Mouse (Mus musculus): ENCODE measurements around the gene Coq4. TPM values are rescaled to one million over a fixed set of nuclear protein-coding genes. Genes with fewer than 3 reads are reported as not detected.

Gene Coq4
- polyA plus RNA-seq, 1 experiment from 2014 or later = 64.5 TPM

Small RNA genes within 50 kb of the gene (microRNA-seq; reads per million reads assigned to microRNA genes)
- gene Mir219a-2 (not detected), gene Mir219b (not detected)

Other genes with a start within 250 kb of the Coq4 start
- gene Rapgef1, start 167.8 kb upstream of the Coq4 start, polyA plus RNA-seq (2015; fragmentation: Nextera tagmentation; extraction: Ambion mirVana) = 7.9 and 8.1 TPM in 2 replicates
- 0.56 and 0.70 TPM in 2 replicates for gene Gm13420, start 35.8 kb upstream of the Coq4 start, polyA plus RNA-seq (2015; fragmentation: Nextera tagmentation; extraction: Ambion mirVana)
- gene Gm13547, start 28.2 kb upstream of the Coq4 start, polyA plus RNA-seq (2015; fragmentation: Nextera tagmentation; extraction: Ambion mirVana) = 0.66 TPM in 1 of 2 replicates, not detected in the other
- gene Trub2, start 1.0 kb downstream of the Coq4 start, polyA plus RNA-seq (2015; fragmentation: Nextera tagmentation; extraction: Ambion mirVana) = 37.5 and 38.0 TPM in 2 replicates
- 43.0 and 57.6 TPM in 2 replicates for gene Slc27a4, start 15.1 kb downstream of the Coq4 start, polyA plus RNA-seq (2015; fragmentation: Nextera tagmentation; extraction: Ambion mirVana)
- 28.8 and 30.7 TPM in 2 replicates for gene Urm1, start 32.6 kb downstream of the Coq4 start, polyA plus RNA-seq (2015; fragmentation: Nextera tagmentation; extraction: Ambion mirVana)
- gene Cercam, start 81.7 kb downstream of the Coq4 start, polyA plus RNA-seq (2015; fragmentation: Nextera tagmentation; extraction: Ambion mirVana) = 24.5 and 24.8 TPM in 2 replicates
- 30.5 and 37.1 TPM in 2 replicates for gene Odf2, start 101.7 kb downstream of the Coq4 start, polyA plus RNA-seq (2015; fragmentation: Nextera tagmentation; extraction: Ambion mirVana)
- 38.2 and 44.6 TPM in 2 replicates for gene Gle1, start 147.9 kb downstream of the Coq4 start, polyA plus RNA-seq (2015; fragmentation: Nextera tagmentation; extraction: Ambion mirVana)
- gene Sptan1, start 178.1 kb downstream of the Coq4 start, polyA plus RNA-seq (2015; fragmentation: Nextera tagmentation; extraction: Ambion mirVana) = 66.0 and 76.0 TPM in 2 replicates